Mouse (Mus musculus): ENCODE measurements around the gene Luc7l2. TPM values are rescaled to one million over a fixed set of nuclear protein-coding genes. Genes with fewer than 3 reads are reported as not detected.

Gene Luc7l2
- 27.4 and 27.5 TPM in 2 replicates for polyA plus RNA-seq (2016; fragmentation: Nextera tagmentation; extraction: Ambion mirVana)

DNA sequence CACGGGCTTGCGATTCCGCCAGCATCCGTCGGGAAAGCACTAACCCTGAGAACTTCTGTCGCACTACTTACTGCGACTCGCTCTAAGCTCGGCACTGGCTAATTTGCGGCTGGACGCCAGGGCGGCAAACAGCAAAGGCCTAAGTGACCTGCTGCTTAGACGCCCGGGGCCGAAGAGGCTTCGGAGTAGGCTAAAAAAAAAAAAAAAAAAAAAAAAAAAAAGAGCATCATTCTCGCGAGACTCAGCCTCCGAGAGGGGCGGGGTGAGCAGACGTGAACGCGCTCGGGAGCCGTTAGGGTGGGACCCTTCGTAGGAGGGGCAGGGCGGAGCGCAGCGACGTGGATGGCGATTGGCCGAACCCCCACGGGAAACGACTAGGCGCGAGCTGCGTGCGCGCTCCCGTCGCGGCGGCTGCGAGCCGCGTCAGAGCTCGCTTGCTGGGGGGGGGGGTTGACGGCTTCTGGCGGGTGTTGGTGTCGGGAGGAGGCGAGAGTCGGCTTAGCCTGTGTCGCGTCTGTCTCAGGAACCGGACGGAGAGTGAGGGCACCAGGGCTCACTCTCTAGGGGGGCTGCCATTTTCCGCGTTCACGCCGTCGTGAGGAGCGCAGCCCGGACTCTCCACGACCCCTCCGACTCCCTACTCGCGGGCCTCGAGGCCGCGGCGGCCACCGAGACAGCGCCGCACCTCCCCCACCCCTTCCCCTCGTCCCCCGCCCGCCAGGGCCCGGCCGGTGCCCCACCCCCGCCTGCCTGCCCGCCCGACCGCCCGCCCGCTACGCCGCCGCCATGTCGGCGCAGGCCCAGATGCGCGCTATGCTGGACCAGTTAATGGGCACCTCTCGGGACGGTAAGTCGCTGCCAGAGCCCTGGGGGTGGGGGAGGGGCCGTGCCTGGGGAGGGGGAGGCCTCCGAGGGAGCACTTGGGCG lies at the start of gene Luc7l2:
Gene Luc7l2, plus strand, starts transcription at position 273 of the 927 bp plus-strand sequence.
- WGBS (ENCODE audit: insufficient replicate concordance), result under 1% methylated on average over 80 of the region's 98 CpGs
- Histone ChIP-seq H3K4me3 (peak within 1 kb of the TSS; percentile 86), H3K36me3 (peaks cover 23% of the 10 kb centered on the region), H3K9me3 (replicated peaks) (no peaks in the 10 kb centered on the region), H3K27me3 (replicated peaks) (no peaks in the 10 kb centered on the region), H3K9ac (peak within 1 kb of the TSS; percentile 95), H3K4me2 (peak within 1 kb of the TSS; percentile 77), H3K4me1 (peaks cover 38% of the 10 kb centered on the region), H3K27ac (peak within 1 kb of the TSS; percentile 100)
- ATAC-seq, result peak; percentile 76

DNA sequence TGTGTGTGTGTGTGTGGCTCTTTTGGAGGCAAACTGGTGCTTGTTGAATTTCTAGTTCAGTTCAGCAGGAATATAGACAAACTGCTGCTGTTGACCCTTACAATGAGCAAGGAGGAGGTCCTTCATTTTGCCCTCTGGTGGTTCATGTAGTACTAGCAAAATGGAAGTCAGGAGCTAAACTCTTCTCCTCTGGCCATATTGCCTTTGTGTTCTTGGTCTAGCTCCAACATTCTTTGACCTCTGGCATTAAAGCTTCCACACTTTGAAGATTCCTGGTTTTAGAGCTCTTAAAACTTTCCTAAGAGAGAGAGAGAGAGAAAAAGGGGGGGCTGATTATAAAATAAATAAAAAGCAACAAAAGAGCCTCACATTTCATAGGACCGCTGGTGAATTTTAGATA lies 39.0 kb upstream of the Luc7l2 start:
- H3K27ac ChIP-seq, result no peak overlapping the region
- H3K9me3 ChIP-seq (replicated peaks), result no peaks in the 10 kb centered on the region
- H3K36me3 ChIP-seq, result peaks cover 8% of the 10 kb centered on the region; the same call in 1 of the 2 replicates
- H3K4me3 ChIP-seq, result no peak overlapping the region
- no peaks in the 10 kb centered on the region for H3K27me3 ChIP-seq (replicated peaks)
- WGBS (ENCODE audit: insufficient replicate concordance), result 90% methylated on average over 1 of the region's 1 CpGs
- ATAC-seq, result no peak
- H3K4me1 ChIP-seq, result peaks cover 13% of the 10 kb centered on the region
- H3K4me2 ChIP-seq, result no peak overlapping the region
- no peak overlapping the region for H3K9ac ChIP-seq

DNA sequence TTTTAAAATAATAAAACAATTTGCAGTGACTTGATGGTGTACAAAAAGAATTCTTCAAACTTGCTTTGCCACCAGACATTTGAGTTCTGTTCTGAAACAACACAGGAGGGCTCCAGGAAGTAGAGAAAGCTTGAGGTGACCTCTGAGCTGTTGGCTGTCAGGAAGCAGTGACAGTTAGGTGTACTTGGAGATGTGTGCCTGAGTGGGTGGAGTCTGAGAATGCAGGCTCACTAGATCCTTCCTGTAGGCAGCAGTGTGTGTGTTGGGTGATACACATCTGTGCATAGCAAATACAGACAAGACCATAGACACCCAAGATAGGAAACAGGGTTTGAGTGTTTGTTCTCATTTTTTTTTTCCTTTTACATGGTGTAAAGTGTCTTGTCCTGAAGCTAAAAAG lies 38.3 kb upstream of the Luc7l2 start:
- Histone ChIP-seq H3K4me3 (no peak overlapping the region), H3K9ac (no peak overlapping the region), H3K9me3 (replicated peaks) (no peaks in the 10 kb centered on the region), H3K36me3 (peaks cover 8% of the 10 kb centered on the region; the same call in 1 of the 2 replicates), H3K4me2 (no peak overlapping the region), H3K4me1 (peaks cover 13% of the 10 kb centered on the region), H3K27me3 (replicated peaks) (no peaks in the 10 kb centered on the region), H3K27ac (no peak overlapping the region)
- ATAC-seq, result peak; percentile 37; the same call in 1 of the 2 replicates

DNA sequence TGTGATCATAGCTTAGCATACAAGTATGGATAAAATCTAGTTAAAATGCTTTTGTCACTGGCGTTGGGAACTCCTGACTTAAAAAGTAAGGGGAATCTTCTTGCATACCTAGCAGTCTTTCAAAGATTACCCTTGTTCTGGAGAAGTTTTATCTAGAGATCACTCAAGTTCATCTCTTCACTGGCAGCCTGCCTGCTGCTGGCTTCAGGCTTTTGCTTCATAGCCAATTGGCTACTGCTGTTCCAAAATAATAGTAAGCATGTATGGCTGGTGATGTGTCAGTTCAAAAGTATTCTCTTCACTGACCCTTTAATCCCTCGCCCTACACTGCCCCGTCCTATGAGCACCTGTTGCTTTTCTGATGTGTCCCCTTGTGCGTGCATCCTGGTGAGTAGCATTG lies 35.9 kb upstream of the Luc7l2 start:
- no peak overlapping the region for H3K4me2 ChIP-seq
- peaks cover 13% of the 10 kb centered on the region for H3K4me1 ChIP-seq
- H3K9ac ChIP-seq, result no peak overlapping the region
- 0 out of 2 replicates have a peak, but pooled peaks cover 2% of the 10 kb centered on the region for H3K36me3 ChIP-seq
- ATAC-seq, result no peak
- WGBS (ENCODE audit: insufficient replicate concordance), result 88% methylated on average over 4 of the region's 4 CpGs
- no peak overlapping the region for H3K27ac ChIP-seq
- H3K9me3 ChIP-seq (replicated peaks), result no peaks in the 10 kb centered on the region
- no peaks in the 10 kb centered on the region for H3K27me3 ChIP-seq (replicated peaks)
- no peak overlapping the region for H3K4me3 ChIP-seq

DNA sequence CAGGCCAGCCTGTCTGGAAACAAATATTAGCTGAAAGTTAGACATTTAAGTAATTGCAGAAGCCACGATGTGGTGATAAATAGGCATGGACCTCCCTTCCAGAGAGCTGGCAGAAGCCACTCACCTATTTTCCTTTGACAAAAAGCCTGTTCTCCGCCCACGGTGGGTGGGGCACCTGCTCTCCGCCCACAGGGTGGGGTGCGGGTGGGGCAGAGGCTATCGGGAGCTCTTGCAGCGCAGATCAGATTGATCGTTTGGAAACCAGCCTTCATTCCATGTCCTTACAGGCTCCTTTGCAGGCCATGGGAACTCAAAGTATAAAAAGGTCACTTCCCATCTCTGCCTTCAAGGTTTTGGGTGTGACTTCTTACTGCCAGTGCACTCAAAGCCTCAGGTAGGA lies 27.3 kb upstream of the Luc7l2 start:
- H3K36me3 ChIP-seq, result no peaks in the 10 kb centered on the region
- H3K9me3 ChIP-seq (replicated peaks), result no peaks in the 10 kb centered on the region
- H3K4me1 ChIP-seq, result peaks cover 12% of the 10 kb centered on the region
- H3K27me3 ChIP-seq (replicated peaks), result no peaks in the 10 kb centered on the region
- 11% methylated on average over 8 of the region's 8 CpGs for WGBS (ENCODE audit: insufficient replicate concordance)
- peak overlapping the region; percentile 51 for H3K4me2 ChIP-seq
- no peak overlapping the region for H3K9ac ChIP-seq
- H3K4me3 ChIP-seq, result peak overlapping the region; percentile 5; the same call in 1 of the 2 replicates
- H3K27ac ChIP-seq, result no peak overlapping the region
- 0 out of 2 replicates have a peak, but pooled peaks have one; percentile 47 for ATAC-seq

DNA sequence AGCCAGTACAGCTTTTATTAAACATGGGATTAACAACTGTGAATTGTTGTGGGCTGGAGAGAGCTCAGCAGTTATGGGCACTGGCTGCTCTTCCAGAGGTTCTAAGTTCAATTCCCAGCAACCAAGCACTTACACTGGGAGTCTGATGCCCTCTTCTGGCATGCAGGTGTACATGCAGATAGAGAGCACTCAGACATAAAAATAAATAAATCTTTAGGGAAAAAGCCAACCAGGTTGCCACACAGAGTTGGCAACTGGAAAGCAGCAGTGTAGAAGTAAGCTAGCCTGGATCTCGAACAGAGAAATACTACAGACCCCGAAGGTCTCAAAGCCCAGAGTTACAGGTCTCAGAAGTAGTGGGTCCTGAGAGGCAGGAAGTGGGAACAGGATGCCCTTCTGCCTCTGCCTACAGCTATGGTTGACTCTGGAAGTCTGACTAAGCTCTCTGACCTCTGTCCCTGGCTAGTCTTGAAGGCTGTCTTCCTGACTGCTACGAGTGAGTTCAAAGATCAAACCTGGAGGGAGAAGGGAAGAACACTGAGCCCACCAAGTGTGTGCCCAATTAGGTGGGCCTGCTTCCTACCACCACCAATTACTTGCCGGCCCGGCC lies 19.8 kb upstream of the Luc7l2 start:
- Histone ChIP-seq H3K4me1 (peaks cover 28% of the 10 kb centered on the region), H3K9ac (no peak overlapping the region), H3K9me3 (replicated peaks) (no peaks in the 10 kb centered on the region), H3K4me3 (no peak overlapping the region), H3K27me3 (replicated peaks) (no peaks in the 10 kb centered on the region), H3K27ac (no peak overlapping the region), H3K36me3 (no peaks in the 10 kb centered on the region), H3K4me2 (no peak overlapping the region)
- no peak for ATAC-seq
- 28% methylated on average over 5 of the region's 5 CpGs for WGBS (ENCODE audit: insufficient replicate concordance)

DNA sequence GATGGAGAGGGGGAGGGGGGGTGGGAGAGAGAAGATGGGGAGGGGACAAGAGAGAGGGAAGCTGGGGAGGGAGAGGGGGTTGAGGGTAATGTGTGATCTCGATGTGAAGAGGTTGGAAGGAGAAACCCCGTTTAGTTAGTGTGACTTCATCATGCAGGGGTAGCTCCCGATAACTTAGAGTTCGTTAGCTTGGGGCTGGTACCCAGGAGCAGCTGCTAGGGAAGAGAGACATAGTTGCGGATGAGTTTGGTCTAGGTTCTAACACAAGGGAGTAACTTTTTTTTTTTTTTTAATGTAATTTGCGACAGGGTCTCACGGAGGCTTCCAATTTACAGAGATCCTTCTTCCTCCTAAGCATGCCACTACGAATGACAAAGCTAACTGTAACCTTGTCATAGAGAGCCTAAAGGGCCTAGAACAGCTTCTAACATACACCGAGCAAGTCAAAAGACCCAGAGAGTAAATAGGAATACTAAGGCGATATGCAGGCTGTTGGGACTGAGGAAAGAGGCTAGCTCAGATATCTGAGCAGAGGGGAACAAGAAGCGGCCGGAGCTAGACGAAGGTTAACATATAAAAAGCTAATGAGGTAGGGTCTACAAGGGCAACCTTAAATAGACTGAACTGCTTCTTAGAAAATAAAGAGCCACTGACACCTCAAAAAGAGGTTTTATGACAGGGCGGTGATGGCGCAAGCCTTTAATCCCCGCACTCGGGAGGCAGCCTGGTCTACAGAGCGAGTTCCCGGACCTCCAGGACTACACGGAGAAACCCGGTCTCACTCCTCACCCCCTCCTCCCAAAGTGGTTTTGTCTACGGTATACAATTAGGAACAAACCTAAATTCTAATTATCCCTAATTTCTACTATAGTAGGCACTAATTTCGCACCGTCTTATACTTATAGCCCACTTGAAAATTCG lies 18.4 kb upstream of the Luc7l2 start:
- Histone ChIP-seq H3K36me3 (no peaks in the 10 kb centered on the region), H3K4me1 (peaks cover 28% of the 10 kb centered on the region), H3K27ac (peak overlapping the region; percentile 97), H3K4me3 (peak overlapping the region; percentile 74), H3K9me3 (replicated peaks) (no peaks in the 10 kb centered on the region), H3K4me2 (peak overlapping the region; percentile 83), H3K9ac (peak overlapping the region; percentile 78), H3K27me3 (replicated peaks) (no peaks in the 10 kb centered on the region)
- 8% methylated on average over 25 of the region's 25 CpGs for WGBS (ENCODE audit: insufficient replicate concordance)
- ATAC-seq, result peak; percentile 23

DNA sequence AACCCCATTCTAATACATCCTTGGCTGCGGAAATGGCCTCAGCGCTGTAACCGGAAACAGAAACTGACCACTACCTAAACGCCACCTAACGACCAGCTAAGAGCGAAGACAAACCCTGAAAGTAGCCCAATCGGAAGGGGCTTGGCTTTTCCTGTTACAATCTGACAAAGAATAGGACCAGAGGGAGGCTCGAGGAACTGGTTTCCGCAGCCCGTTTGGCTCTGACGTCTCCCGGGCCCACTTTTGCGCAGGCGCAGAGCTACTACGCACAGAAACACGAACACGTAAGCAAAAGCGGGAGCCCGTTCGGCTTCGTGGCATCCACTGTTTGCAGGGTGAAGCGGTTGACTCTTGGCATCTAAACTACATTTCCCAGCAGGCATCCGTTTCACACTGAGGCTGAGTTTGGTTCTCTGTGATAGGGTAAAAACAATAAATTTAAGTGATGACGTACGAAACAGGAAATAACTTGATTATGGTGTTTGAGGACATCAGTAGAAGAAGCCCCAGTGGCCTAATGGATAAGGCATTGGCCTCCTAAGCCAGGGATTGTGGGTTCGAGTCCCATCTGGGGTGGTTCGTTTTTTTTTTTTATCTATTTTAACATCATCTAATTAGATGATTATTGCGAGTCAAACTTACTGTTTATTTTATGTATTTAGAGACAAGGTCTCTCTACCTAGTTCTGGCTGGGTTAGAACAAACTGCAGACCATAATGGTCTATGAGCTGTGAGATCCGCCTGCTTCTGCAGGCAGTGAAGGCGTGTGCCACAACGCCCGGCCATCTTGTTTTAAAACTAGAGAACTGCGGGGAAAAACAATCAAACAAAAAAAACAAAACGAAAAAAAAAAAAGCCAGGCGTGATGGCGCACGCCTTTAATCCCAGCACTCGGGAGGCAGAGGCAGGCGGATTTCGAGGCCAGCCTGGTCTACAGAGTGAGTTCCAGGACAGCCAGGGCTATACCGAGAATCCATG lies 17.4 kb upstream of the Luc7l2 start, which contains the start of gene Fmc1:
Gene Fmc1, plus strand, starts transcription at position 75 of the 978 bp plus-strand sequence.
- H3K27me3 ChIP-seq (replicated peaks), result no peaks in the 10 kb centered on the region
- H3K9me3 ChIP-seq (replicated peaks), result no peaks in the 10 kb centered on the region
- WGBS (ENCODE audit: insufficient replicate concordance), result under 1% methylated on average over 41 of the region's 41 CpGs

DNA sequence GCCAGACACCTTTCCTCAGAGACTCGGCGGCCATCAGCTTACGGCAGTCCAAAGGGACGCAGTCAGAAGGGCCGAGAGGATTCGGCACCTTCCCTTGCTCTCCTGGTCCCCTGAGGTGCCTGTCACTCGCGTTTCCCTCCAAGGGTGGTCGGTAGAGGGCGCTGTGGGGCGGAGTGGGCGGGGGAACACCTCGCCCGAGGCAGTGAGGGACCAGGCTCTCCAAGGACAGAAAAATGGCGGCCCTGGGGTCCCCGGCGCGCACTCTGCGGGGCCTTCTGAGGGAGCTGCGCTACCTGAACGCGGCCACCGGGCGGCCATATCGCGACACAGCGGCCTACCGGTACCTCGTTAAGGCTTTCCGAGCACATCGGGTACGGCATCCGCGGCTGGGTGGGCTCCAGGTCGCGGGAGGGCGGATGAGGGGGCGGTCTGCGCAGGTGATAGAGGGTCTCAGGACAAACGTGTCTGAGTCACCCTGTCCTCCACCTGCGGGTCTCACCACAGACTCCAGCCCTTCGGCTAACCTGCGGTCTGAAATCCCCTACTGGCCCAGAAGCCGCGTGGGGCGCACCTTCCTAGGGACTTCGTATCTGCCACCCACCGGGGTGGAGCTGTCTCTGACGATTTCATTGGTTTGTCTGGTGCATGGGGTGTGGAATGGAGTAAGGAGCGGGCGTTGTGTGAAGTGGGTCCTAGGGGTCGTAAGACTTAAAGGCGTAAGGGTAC lies 16.3 kb upstream of the Luc7l2 start:
- ATAC-seq, result peak; percentile 80
- peaks cover 28% of the 10 kb centered on the region for H3K4me1 ChIP-seq
- peaks cover 3% of the 10 kb centered on the region; the same call in 1 of the 2 replicates for H3K36me3 ChIP-seq
- WGBS (ENCODE audit: insufficient replicate concordance), result under 1% methylated on average over 53 of the region's 53 CpGs
- H3K27me3 ChIP-seq (replicated peaks), result no peaks in the 10 kb centered on the region
- peak overlapping the region; percentile 74 for H3K4me3 ChIP-seq
- H3K4me2 ChIP-seq, result peak overlapping the region; percentile 83
- H3K9ac ChIP-seq, result peak overlapping the region; percentile 85
- H3K27ac ChIP-seq, result peak overlapping the region; percentile 97
- H3K9me3 ChIP-seq (replicated peaks), result no peaks in the 10 kb centered on the region

More for the DNA sequence above, 17.4 kb upstream of the Luc7l2 start, which contains the start of gene Fmc1:
- Histone ChIP-seq H3K27ac (peak within 1 kb of the TSS; percentile 97), H3K36me3 (no peaks in the 10 kb centered on the region), H3K4me1 (peaks cover 28% of the 10 kb centered on the region), H3K9ac (peak within 1 kb of the TSS; percentile 85), H3K4me3 (peak within 1 kb of the TSS; percentile 74), H3K4me2 (peak within 1 kb of the TSS; percentile 83)
- peak; percentile 86 for ATAC-seq

DNA sequence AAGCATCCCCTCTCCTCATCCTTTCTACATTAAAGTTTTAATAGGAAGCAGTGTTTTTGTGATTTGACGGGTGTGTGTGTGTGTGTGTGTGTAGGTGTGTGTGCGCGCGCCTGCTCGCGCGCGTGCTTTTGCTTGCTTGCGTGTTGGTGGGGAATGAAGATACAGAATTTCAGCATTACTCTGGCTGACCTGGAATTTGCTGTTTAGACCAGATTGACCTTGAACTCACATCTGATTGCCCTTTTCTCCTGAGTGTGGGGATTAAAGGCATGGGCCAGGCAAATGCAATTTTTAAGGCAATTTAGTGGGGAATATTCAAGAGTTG lies 15.8 kb upstream of the Luc7l2 start:
- Histone ChIP-seq H3K4me2 (peak overlapping the region; percentile 83), H3K27ac (peak overlapping the region; percentile 97), H3K36me3 (peaks cover 8% of the 10 kb centered on the region), H3K9ac (peak overlapping the region; percentile 85), H3K4me1 (peaks cover 28% of the 10 kb centered on the region), H3K9me3 (replicated peaks) (no peaks in the 10 kb centered on the region), H3K4me3 (peak overlapping the region; percentile 74), H3K27me3 (replicated peaks) (no peaks in the 10 kb centered on the region)
- WGBS (ENCODE audit: insufficient replicate concordance), result 2% methylated on average over 9 of the region's 9 CpGs
- ATAC-seq, result no peak
